Mouse (Mus musculus) left cerebral cortex, postnatal 4 days (tissue): ENCODE data around the gene Nsmce4a. TPM values are rescaled to one million over a fixed set of nuclear protein-coding genes. Genes with fewer than 3 reads are reported as not detected.

Source experiments
- total RNA-seq, 2 experiments: library from RNA; stranded (reverse); gene quantifications; 2 replicates each; pipeline ENCODE4 v1.2.3; 2021

Gene Nsmce4a
- total RNA-seq, 2 experiments from 2014 or later, result 36.1 to 38.3 TPM

Other genes starting within 250 kb of the Nsmce4a start
- gene Ate1, start 52.7 kb downstream of the Nsmce4a start, total RNA-seq, result 10 to 100 TPM; 57.1 to 61.9 TPM
- 100 to 1,000 TPM; 101 to 102 TPM for gene Tacc2, start 4.3 kb upstream of the Nsmce4a start, total RNA-seq
- gene Btbd16, start 201.0 kb upstream of the Nsmce4a start, total RNA-seq, result under 1 TPM in 1 of 2 experiments, not detected in 1; 0.34 TPM